Mouse (Mus musculus): ENCODE data around the gene Itpr2. TPM values are rescaled to one million over a fixed set of nuclear protein-coding genes. Genes with fewer than 3 reads are reported as not detected.
"Not testable (repeated sequence)": the region's sequence is repeated elsewhere in the genome, so short reads cannot be mapped to it uniquely, and the experiment has no call there.

Gene Itpr2
- polyA plus RNA-seq, 1 experiment from 2014 or later = 138 TPM

- DNase-seq (ENCODE audit: low spot score) = no peak
Observed at GRCm38 (mm10) chr6:146470378-146470777, 31.6 kb downstream of the Itpr2 start.

- DNase-seq (ENCODE audit: low spot score) = no peak
Observed at GRCm38 (mm10) chr6:146469936-146470335, 32.1 kb downstream of the Itpr2 start.

GRCm38 (mm10) chr6:146468361-146468760, 33.7 kb downstream of the Itpr2 start:
- DNase-seq (ENCODE audit: low spot score) = no peak

- not testable (repeated sequence) for DNase-seq (ENCODE audit: low spot score)
Observed at GRCm38 (mm10) chr6:146464645-146465042, 37.4 kb downstream of the Itpr2 start.

- DNase-seq (ENCODE audit: low spot score) = no peak
Observed at GRCm38 (mm10) chr6:146464014-146464644, 37.9 kb downstream of the Itpr2 start.

GRCm38 (mm10) chr6:146460936-146461335, 41.1 kb downstream of the Itpr2 start:
- peak; percentile 57 for DNase-seq (ENCODE audit: low spot score)

GRCm38 (mm10) chr6:146458436-146458835, 43.6 kb downstream of the Itpr2 start:
- no peak for DNase-seq (ENCODE audit: low spot score)

GRCm38 (mm10) chr6:146456741-146457140, 45.3 kb downstream of the Itpr2 start:
- peak; percentile 70 for DNase-seq (ENCODE audit: low spot score)

- peak; percentile 55 for DNase-seq (ENCODE audit: low spot score)
Observed at GRCm38 (mm10) chr6:146454520-146455511, 47.2 kb downstream of the Itpr2 start.

- DNase-seq (ENCODE audit: low spot score) = peak; percentile 52
Observed at GRCm38 (mm10) chr6:146452474-146452873, 49.5 kb downstream of the Itpr2 start.

- DNase-seq (ENCODE audit: low spot score) = no peak
Observed at GRCm38 (mm10) chr6:146446032-146446704, 55.9 kb downstream of the Itpr2 start.

GRCm38 (mm10) chr6:146439826-146440225, 62.2 kb downstream of the Itpr2 start:
- DNase-seq (ENCODE audit: low spot score) = no peak

GRCm38 (mm10) chr6:146439071-146439818, 62.8 kb downstream of the Itpr2 start:
- no peak for DNase-seq (ENCODE audit: low spot score)

GRCm38 (mm10) chr6:146438057-146438456, 64.0 kb downstream of the Itpr2 start:
- no peak for DNase-seq (ENCODE audit: low spot score)

- DNase-seq (ENCODE audit: low spot score) = no peak
Observed at GRCm38 (mm10) chr6:146436916-146437496, 65.0 kb downstream of the Itpr2 start.

GRCm38 (mm10) chr6:146434217-146434616, 67.8 kb downstream of the Itpr2 start:
- no peak for DNase-seq (ENCODE audit: low spot score)

- DNase-seq (ENCODE audit: low spot score) = no peak
Observed at GRCm38 (mm10) chr6:146432218-146432865, 69.7 kb downstream of the Itpr2 start.

GRCm38 (mm10) chr6:146431777-146432176, 70.2 kb downstream of the Itpr2 start:
- no peak for DNase-seq (ENCODE audit: low spot score)

- no peak for DNase-seq (ENCODE audit: low spot score)
Observed at GRCm38 (mm10) chr6:146429694-146430380, 72.2 kb downstream of the Itpr2 start.

- DNase-seq (ENCODE audit: low spot score) = no peak
Observed at GRCm38 (mm10) chr6:146424778-146425177, 77.2 kb downstream of the Itpr2 start.

Measured in thymus, postnatal 0 days (tissue).